Mouse (Mus musculus) small intestine, adult 2 months (tissue): Measurements from ENCODE around the gene Ceacam15.

Source experiments
- CTCF ChIP-seq: fragments of 200-500 bp; IDR thresholded peaks from 2 replicates; pipeline ENCODE4 v1.5.1; 2012; ENCODE audit warnings: low read depth, mild to moderate bottlenecking, control low read depth, inconsistent platforms, low read length, moderate library complexity, mixed read lengths; ENCODE audit not compliant: insufficient replicate concordance, insufficient read length; ENCODE audit errors: extremely low read depth
- POLR2A ChIP-seq: fragments of 200-500 bp; IDR thresholded peaks from 2 replicates; pipeline ENCODE4 v1.6.1; 2012; ENCODE audit warnings: low read depth, mild to moderate bottlenecking, control low read depth, inconsistent platforms, low read length, moderate library complexity

DNA sequence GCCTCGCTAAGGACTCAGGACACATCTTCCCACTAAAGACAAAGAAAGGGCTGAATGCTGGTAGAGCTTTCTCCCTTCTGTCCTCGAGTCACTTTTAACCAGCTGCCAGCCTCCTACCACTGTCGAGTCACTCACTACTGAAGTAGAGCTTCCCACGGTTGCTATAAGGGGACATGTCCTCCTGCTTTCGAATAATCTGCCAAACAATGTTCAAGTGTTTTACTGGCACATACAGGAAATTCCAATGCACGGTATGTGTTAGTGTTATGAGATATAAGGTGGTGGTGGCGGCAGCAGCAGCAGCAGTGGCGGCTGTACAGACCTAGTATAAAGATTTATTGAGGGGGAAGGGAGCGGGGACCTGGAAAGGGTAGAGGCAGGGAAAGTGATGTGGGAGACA, 30.9 kb upstream of the Ceacam15 start:
- no peak for TF ChIP-seq CTCF
- no peak for TF ChIP-seq POLR2A
